Mouse (Mus musculus): ENCODE results near the gene Sowahc. TPM values are rescaled to one million over a fixed set of nuclear protein-coding genes. Genes with fewer than 3 reads are reported as not detected.

Sowahc gene
- polyA plus RNA-seq, 1 experiment from 2014 or later, result 12.4 TPM

DNA sequence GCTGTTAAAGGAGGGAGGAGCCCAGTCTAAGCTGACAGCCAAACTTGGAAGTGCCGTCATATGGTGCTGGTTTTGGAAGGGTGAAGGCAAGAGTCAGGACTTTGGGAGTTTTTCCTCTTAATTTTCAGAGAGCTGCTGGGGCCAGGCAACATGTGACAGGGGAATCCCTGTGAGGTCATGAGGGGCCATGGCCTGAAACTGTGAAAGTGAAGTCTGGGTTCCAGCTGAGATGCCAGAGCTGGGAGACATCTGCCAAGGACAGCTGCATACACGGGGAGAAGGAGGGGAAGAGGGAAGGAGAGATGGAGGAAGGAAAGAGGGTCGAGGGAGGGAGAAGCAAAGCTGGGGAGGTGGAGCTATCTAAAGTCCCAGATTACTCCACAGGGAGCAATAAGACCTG is 16.0 kb downstream of the Sowahc start:
- Histone ChIP-seq H3K4me2 (ENCODE audit: low read length) (no peak overlapping the region), H3K27ac (ENCODE audit: low read depth) (no peak overlapping the region), H3K4me3 (ENCODE audit: low read depth, low read length) (no peak overlapping the region), H3K4me1 (replicated peaks; ENCODE audit: control insufficient read depth, insufficient read depth, low read length) (peaks cover 2% of the 10 kb centered on the region; the same call in 1 of the 2 replicates), H3K9me3 (ENCODE audit: control insufficient read depth, low read length) (no peaks in the 10 kb centered on the region), H3K9ac (ENCODE audit: low read length) (no peak overlapping the region), H3K27me3 (replicated peaks; ENCODE audit: control insufficient read depth, insufficient read depth, low read length) (no peaks in the 10 kb centered on the region), H3K36me3 (ENCODE audit: control insufficient read depth, insufficient read depth, low read length) (no peaks in the 10 kb centered on the region)
- no peak for DNase-seq (ENCODE audit: low spot score)
- WGBS, result 34% methylated on average over 3 of the region's 3 CpGs
- ATAC-seq (replicated peaks; ENCODE audit: low FRiP score, low TSS enrichment, low read depth), result no peak

DNA sequence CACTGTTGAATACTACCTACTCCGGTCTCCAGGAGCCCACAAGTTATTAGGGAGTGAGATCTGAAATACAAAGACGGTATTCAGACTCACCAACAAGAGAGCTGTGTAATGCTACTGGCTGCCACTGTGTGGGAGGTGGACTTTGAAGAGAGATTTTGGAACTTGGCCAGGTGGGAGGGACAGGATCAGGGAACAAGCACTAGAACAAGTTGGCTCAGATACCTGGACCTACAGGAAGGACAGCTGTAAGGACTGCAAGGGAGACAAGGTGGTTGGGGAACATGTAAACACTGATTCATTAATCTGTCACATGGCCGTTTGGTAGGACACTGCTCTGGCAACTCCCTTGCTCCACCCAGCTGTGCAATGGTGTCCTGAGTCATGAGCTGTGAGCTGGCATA is 19.4 kb downstream of the Sowahc start:
- Histone ChIP-seq H3K4me3 (ENCODE audit: low read depth, low read length) (no peak overlapping the region), H3K4me2 (ENCODE audit: low read length) (no peak overlapping the region), H3K36me3 (ENCODE audit: control insufficient read depth, insufficient read depth, low read length) (no peaks in the 10 kb centered on the region), H3K27me3 (replicated peaks; ENCODE audit: control insufficient read depth, insufficient read depth, low read length) (no peaks in the 10 kb centered on the region), H3K27ac (ENCODE audit: low read depth) (no peak overlapping the region), H3K4me1 (replicated peaks; ENCODE audit: control insufficient read depth, insufficient read depth, low read length) (no peaks in the 10 kb centered on the region), H3K9me3 (ENCODE audit: control insufficient read depth, low read length) (no peaks in the 10 kb centered on the region), H3K9ac (ENCODE audit: low read length) (no peak overlapping the region)
- DNase-seq (ENCODE audit: low spot score), result no peak
- 0 out of 2 replicates have a peak, but pooled peaks have one; percentile 27 for ATAC-seq (replicated peaks; ENCODE audit: low FRiP score, low TSS enrichment, low read depth)
- 53% methylated on average over 3 of the region's 3 CpGs for WGBS

DNA sequence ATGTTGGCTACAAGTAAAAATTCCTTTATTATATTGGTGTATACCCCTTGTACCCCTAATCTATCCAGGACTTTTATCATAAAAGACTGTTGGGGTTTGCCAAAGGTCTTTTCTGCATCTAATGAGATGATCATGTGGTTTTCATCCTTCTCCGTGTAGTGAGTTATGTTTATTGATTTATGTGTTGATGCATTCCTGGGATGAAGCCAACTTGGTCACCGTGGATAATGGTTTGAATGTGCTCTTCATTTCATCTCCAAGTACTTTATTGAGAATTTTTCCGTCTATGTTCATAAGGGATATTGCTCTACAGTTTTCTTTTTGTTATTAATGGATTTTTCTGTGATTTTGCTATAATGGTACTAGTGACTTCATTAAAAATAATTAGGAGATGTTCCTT is 27.8 kb downstream of the Sowahc start:
- WGBS, result 67% methylated on average over 3 of the region's 3 CpGs
- H3K36me3 ChIP-seq (ENCODE audit: control insufficient read depth, insufficient read depth, low read length), result no peaks in the 10 kb centered on the region
- DNase-seq (ENCODE audit: low spot score) (no peak), ATAC-seq (replicated peaks; ENCODE audit: low FRiP score, low TSS enrichment, low read depth) (no peak)
- H3K27me3 ChIP-seq (replicated peaks; ENCODE audit: control insufficient read depth, insufficient read depth, low read length), result no peaks in the 10 kb centered on the region
- peaks cover 8% of the 10 kb centered on the region; the same call in 1 of the 2 replicates for H3K4me1 ChIP-seq (replicated peaks; ENCODE audit: control insufficient read depth, insufficient read depth, low read length)
- no peak overlapping the region for H3K9ac ChIP-seq (ENCODE audit: low read length)
- no peaks in the 10 kb centered on the region for H3K9me3 ChIP-seq (ENCODE audit: control insufficient read depth, low read length)
- H3K4me3 ChIP-seq (ENCODE audit: low read depth, low read length), result no peak overlapping the region
- no peak overlapping the region for H3K4me2 ChIP-seq (ENCODE audit: low read length)
- no peak overlapping the region for H3K27ac ChIP-seq (ENCODE audit: low read depth)

DNA sequence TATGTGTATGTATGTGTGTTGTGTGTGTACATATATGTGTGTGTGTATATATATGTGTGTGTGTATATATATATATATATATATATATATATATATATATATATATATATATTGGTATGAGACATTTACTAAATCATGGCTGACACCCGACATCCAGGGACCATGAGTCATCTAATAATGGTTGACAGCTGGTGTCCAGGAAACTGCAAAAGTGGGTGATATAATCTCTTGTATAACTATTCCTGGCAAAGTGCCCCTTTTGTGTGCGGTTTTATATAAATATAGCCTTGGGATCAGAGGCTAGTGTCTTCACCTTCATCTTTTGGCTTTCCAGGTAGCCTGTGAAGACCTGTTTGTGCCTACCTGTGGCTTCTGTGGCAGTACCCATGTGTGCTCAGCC is 28.9 kb downstream of the Sowahc start:
- WGBS, result 75% methylated on average over 2 of the region's 2 CpGs
- no peaks in the 10 kb centered on the region for H3K27me3 ChIP-seq (replicated peaks; ENCODE audit: control insufficient read depth, insufficient read depth, low read length)
- H3K36me3 ChIP-seq (ENCODE audit: control insufficient read depth, insufficient read depth, low read length), result no peaks in the 10 kb centered on the region
- DNase-seq (ENCODE audit: low spot score) (no peak), ATAC-seq (replicated peaks; ENCODE audit: low FRiP score, low TSS enrichment, low read depth) (no peak)
- H3K9me3 ChIP-seq (ENCODE audit: control insufficient read depth, low read length), result no peaks in the 10 kb centered on the region
- H3K9ac ChIP-seq (ENCODE audit: low read length), result no peak overlapping the region
- H3K4me3 ChIP-seq (ENCODE audit: low read depth, low read length), result no peak overlapping the region
- H3K27ac ChIP-seq (ENCODE audit: low read depth), result no peak overlapping the region
- H3K4me1 ChIP-seq (replicated peaks; ENCODE audit: control insufficient read depth, insufficient read depth, low read length), result peaks cover 14% of the 10 kb centered on the region; the same call in 1 of the 2 replicates
- H3K4me2 ChIP-seq (ENCODE audit: low read length), result no peak overlapping the region

DNA sequence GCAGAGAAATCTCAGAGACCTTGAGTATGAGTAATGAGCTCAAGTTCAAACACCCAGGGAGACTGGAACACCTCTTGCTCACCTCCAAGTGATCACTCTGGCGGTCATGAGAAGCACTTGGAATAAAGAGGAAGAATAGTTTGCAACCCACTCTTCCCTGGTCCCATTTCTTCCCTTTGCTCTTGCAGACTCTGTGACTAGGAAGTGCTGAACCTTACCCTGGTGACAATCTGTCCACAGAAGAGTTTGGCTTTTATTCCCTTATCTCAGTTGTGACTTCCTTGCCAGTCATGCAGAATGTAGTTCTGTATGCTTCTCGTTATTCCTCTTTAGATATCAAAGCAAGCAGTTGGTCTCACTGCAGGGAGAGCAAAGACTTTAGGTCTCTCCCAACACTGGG is 30.2 kb downstream of the Sowahc start:
- H3K27me3 ChIP-seq (replicated peaks; ENCODE audit: control insufficient read depth, insufficient read depth, low read length), result no peaks in the 10 kb centered on the region
- WGBS, result 65% methylated on average over 2 of the region's 2 CpGs
- H3K9ac ChIP-seq (ENCODE audit: low read length), result no peak overlapping the region
- H3K36me3 ChIP-seq (ENCODE audit: control insufficient read depth, insufficient read depth, low read length), result no peaks in the 10 kb centered on the region
- no peak overlapping the region for H3K4me2 ChIP-seq (ENCODE audit: low read length)
- no peak for ATAC-seq (replicated peaks; ENCODE audit: low FRiP score, low TSS enrichment, low read depth)
- no peak overlapping the region for H3K4me3 ChIP-seq (ENCODE audit: low read depth, low read length)
- peaks cover 14% of the 10 kb centered on the region; the same call in 1 of the 2 replicates for H3K4me1 ChIP-seq (replicated peaks; ENCODE audit: control insufficient read depth, insufficient read depth, low read length)
- DNase-seq (ENCODE audit: low spot score), result no peak
- no peaks in the 10 kb centered on the region for H3K9me3 ChIP-seq (ENCODE audit: control insufficient read depth, low read length)
- H3K27ac ChIP-seq (ENCODE audit: low read depth), result no peak overlapping the region

DNA sequence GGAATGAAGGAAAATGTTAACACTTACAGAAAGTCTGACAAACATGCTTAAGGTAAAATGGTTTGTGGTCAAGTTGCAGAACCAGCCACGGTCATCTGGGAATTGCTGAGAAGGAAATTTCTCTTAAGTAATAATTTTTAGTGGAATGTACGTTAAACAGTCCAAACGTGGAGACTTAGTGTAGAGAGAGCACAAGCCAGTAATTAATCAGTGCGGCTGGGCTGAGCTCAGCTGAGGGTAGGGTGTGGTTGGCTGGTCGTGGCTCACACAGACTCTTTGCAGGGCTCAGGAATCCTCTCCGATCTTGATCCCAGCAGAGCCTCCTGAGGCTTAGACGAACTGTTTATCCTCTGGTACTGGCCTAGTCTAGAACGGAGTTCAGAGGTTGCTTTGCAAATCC is 30.6 kb downstream of the Sowahc start:
- 0 out of 2 replicates have a peak, but pooled peaks have one; percentile 47 for ATAC-seq (replicated peaks; ENCODE audit: low FRiP score, low TSS enrichment, low read depth)

DNA sequence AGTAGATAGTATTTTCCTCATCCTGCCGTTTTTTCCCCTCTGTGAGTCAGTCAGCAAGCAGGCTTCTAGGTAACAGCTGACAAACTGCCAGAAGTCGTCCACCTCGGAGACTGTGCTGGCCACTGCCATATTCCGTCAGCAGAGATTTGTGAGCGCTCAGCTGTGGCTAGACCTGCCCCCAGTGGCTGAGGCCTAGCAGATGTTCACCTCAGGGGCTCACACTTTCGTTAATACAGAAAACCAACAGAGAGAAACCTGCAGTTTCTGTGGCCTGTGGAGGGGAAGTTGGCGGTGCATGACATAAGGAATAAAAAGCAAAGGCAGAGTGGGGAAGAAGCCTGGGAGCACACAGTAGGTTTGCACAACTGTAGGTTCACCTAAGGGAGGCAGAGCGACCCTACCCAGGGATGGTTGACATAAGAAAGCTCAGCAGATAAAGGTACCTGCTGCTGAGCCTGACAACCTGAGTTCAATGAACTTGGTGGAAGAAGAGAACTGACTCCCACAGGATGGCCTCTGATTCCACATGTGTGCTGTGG is 31.9 kb downstream of the Sowahc start:
- 75% methylated on average over 8 of the region's 8 CpGs for WGBS
- Histone ChIP-seq H3K4me1 (replicated peaks; ENCODE audit: control insufficient read depth, insufficient read depth, low read length) (peaks cover 14% of the 10 kb centered on the region; the same call in 1 of the 2 replicates), H3K27ac (ENCODE audit: low read depth) (no peak overlapping the region), H3K4me2 (ENCODE audit: low read length) (no peak overlapping the region), H3K9me3 (ENCODE audit: control insufficient read depth, low read length) (no peaks in the 10 kb centered on the region), H3K9ac (ENCODE audit: low read length) (no peak overlapping the region), H3K36me3 (ENCODE audit: control insufficient read depth, insufficient read depth, low read length) (no peaks in the 10 kb centered on the region), H3K27me3 (replicated peaks; ENCODE audit: control insufficient read depth, insufficient read depth, low read length) (no peaks in the 10 kb centered on the region), H3K4me3 (ENCODE audit: low read depth, low read length) (no peak overlapping the region)
- DNase-seq (ENCODE audit: low spot score), result no peak
- ATAC-seq (replicated peaks; ENCODE audit: low FRiP score, low TSS enrichment, low read depth), result no peak

More for the DNA sequence above, 30.6 kb downstream of the Sowahc start:
- Histone ChIP-seq H3K36me3 (ENCODE audit: control insufficient read depth, insufficient read depth, low read length) (no peaks in the 10 kb centered on the region), H3K27ac (ENCODE audit: low read depth) (no peak overlapping the region), H3K4me1 (replicated peaks; ENCODE audit: control insufficient read depth, insufficient read depth, low read length) (peaks cover 14% of the 10 kb centered on the region; the same call in 1 of the 2 replicates), H3K4me3 (ENCODE audit: low read depth, low read length) (no peak overlapping the region), H3K27me3 (replicated peaks; ENCODE audit: control insufficient read depth, insufficient read depth, low read length) (no peaks in the 10 kb centered on the region), H3K4me2 (ENCODE audit: low read length) (no peak overlapping the region), H3K9me3 (ENCODE audit: control insufficient read depth, low read length) (no peaks in the 10 kb centered on the region), H3K9ac (ENCODE audit: low read length) (no peak overlapping the region)
- no peak for DNase-seq (ENCODE audit: low spot score)
- 27% methylated on average over 8 of the region's 8 CpGs for WGBS

DNA sequence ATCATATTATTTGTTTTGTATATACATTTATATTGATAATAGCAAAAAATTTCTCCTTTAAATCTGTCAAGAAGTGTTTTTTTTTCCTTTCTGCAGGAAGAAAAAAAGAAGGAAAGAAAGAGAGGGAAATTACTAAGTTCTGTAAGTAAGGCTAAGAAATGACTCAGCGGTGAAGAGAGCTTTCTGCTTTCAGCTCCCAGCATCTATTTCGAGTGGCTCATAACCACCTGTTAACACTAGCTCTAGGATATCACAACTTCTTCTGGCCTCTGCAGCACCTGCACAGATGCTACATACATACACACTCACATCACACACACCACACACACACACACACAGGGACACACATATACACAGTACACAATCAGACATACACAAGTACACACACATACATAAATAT is 34.8 kb downstream of the Sowahc start:
- no peak overlapping the region for H3K4me2 ChIP-seq (ENCODE audit: low read length)
- DNase-seq (ENCODE audit: low spot score) (no peak), ATAC-seq (replicated peaks; ENCODE audit: low FRiP score, low TSS enrichment, low read depth) (no peak)
- no peak overlapping the region for H3K4me3 ChIP-seq (ENCODE audit: low read depth, low read length)
- WGBS, result 93% methylated on average over 2 of the region's 2 CpGs
- peaks cover 16% of the 10 kb centered on the region; the same call in 1 of the 2 replicates for H3K4me1 ChIP-seq (replicated peaks; ENCODE audit: control insufficient read depth, insufficient read depth, low read length)
- H3K9me3 ChIP-seq (ENCODE audit: control insufficient read depth, low read length), result no peaks in the 10 kb centered on the region
- H3K27me3 ChIP-seq (replicated peaks; ENCODE audit: control insufficient read depth, insufficient read depth, low read length), result no peaks in the 10 kb centered on the region
- no peak overlapping the region for H3K27ac ChIP-seq (ENCODE audit: low read depth)
- H3K9ac ChIP-seq (ENCODE audit: low read length), result no peak overlapping the region
- H3K36me3 ChIP-seq (ENCODE audit: control insufficient read depth, insufficient read depth, low read length), result no peaks in the 10 kb centered on the region

DNA sequence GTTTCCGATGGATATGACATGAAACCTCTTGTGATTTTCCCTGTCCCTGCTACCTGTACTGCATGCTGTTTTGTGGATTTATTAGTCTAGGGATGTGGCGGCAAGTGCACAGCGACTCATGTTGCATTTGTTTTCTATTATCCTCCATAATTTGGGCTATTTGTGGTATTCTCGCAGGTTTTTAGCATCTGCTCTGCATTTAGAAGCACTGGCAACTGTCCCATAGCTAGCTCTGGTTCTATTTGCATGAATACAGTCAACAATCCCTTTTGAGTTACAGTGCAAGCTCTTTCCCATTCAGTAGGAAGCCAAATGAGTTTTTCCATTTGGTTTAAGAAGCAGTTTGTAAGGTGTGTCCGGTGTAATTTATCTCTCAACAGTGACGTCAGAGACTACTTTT is 37.8 kb downstream of the Sowahc start:
- Histone ChIP-seq H3K4me3 (ENCODE audit: low read depth, low read length) (no peak overlapping the region), H3K9me3 (ENCODE audit: control insufficient read depth, low read length) (no peaks in the 10 kb centered on the region), H3K27me3 (replicated peaks; ENCODE audit: control insufficient read depth, insufficient read depth, low read length) (no peaks in the 10 kb centered on the region), H3K36me3 (ENCODE audit: control insufficient read depth, insufficient read depth, low read length) (no peaks in the 10 kb centered on the region), H3K9ac (ENCODE audit: low read length) (no peak overlapping the region), H3K4me1 (replicated peaks; ENCODE audit: control insufficient read depth, insufficient read depth, low read length) (peaks cover 9% of the 10 kb centered on the region), H3K4me2 (ENCODE audit: low read length) (no peak overlapping the region), H3K27ac (ENCODE audit: low read depth) (no peak overlapping the region)
- 91% methylated on average over 6 of the region's 6 CpGs for WGBS
- ATAC-seq (replicated peaks; ENCODE audit: low FRiP score, low TSS enrichment, low read depth) (no peak), DNase-seq (ENCODE audit: low spot score) (no peak)
